Mouse (Mus musculus) E14TG2a.4 (cell line): ENCODE measurements around the gene Kcnt2.

Experiments used
- CTCF ChIP-seq: conservative IDR thresholded peaks from 2 replicates; pipeline ENCODE4 v1.5.1; 2014; ENCODE audit warnings: low read length
- NANOG ChIP-seq: IDR thresholded peaks from 2 replicates; pipeline ENCODE4 v1.6.1; 2014; ENCODE audit warnings: borderline replicate concordance, low read length, mixed read lengths
- POU5F1 ChIP-seq: IDR thresholded peaks from 2 replicates; pipeline ENCODE4 v1.6.1; 2014; ENCODE audit warnings: low read length, borderline replicate concordance

DNA sequence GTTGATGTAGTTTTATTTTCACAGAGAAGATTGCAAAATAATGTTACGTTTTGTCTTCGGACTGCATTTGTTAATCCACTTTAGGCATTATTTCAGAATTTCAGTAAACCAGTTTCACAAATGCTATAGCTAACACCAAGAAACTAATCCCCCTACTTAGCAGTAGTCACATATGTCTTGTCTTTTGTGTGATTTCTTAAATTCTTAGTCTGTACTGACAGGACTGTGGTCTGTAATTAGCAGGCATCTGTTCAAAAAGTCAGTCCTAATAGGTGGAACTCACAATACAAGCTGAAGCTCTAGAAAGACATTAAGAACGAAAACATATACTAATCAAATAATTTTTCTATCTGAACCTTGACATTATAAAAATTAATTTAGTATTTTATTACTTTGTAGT lies 332.6 kb downstream of the Kcnt2 start:
- TF ChIP-seq CTCF (no peak), NANOG (no peak), POU5F1 (no peak)
